Mouse (Mus musculus) cerebellum, adult 9-11 months (tissue): ENCODE results near the gene Hif3a.
"Not testable (repeated sequence)": the region's sequence is repeated elsewhere in the genome, so short reads cannot be mapped to it uniquely, and the experiment has no call there.

Experiments used
- DNase-seq: peaks from one replicate; pipeline ENCODE4 v3.0.0; 2022

Hif3a gene

GRCm38 (mm10) chr7:17062389-17062788 lies at the start of gene Hif3a:
TSS of gene Hif3a (minus strand) at chr7:17062427.
- no peak for DNase-seq

GRCm38 (mm10) chr7:17101631-17102030 lies 39.4 kb upstream of the Hif3a start:
- DNase-seq = not testable (repeated sequence)

DNA sequence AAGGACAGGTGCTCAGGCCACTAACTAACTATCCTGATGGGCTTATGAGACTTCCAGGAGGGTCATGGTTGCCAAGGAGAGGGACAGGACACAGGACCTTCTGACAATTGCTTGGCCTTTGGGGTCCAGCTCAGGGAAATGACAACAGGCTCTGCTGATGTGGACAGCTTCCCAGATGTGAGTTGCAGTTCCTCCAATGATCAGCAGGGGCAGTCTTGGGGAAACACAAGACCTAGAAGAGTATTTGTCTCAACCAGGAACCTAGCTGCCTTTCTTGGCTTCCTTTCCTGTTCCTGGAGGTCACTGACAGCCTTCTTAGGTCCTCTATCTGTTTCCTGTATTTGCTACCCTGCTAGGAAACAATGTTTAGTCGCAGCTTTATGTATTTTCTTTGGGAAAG lies 29.1 kb upstream of the Hif3a start:
- DNase-seq = peak; percentile 31

DNA sequence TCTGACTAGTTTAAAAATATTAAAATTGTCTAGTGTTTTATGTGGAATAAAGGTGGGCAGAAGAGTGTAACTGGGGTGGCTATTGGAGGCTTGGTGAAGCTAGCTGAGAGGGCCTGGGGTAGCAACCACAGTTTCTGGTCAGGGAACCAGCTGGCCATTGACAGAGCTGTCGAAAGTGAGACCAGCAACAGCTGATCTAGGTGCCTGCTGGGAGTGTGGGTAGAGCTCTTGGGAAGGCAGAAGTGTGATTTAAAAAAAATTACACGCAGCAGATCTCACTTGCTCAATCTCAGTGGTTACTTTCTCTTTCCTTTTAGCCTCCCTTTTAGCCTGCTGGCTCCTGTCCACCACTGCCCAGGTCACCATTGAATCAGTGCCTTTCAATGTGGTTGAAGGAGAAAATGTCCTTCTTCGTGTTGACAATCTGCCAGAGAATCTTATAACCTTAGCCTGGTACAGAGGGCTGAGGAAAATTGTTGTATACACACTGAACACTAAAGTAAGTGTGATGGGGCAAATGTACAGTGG lies 27.9 kb upstream of the Hif3a start:
- peak; percentile 67 for DNase-seq

- peak; percentile 12 for DNase-seq
These were observed 25.5 kb upstream of the Hif3a start for GRCm38 (mm10) chr7:17087731-17088130.

DNA sequence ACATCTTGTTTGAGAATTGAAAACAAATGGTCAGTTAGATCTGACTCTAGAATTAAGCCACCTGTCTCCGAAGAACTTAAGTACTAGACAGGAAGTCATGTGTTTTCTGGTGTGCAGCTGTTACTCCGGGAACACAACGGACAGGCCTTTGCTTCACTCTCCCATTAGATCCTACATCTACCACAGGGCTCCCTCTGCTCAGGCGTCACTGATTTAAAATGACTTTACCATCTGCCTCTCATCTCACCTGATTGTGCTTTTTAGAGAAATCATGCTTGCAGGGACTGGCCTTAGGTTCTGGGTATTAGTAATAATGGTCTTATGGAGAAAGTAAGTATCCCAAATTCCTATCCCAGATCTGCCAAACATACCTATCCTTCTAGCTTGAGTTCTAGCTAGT lies 20.5 kb upstream of the Hif3a start:
- peak; percentile 77 for DNase-seq

- peak; percentile 92 for DNase-seq
These were observed 15.9 kb upstream of the Hif3a start for GRCm38 (mm10) chr7:17078076-17078654.

GRCm38 (mm10) chr7:17076542-17076941 lies 14.3 kb upstream of the Hif3a start:
- peak; percentile 77 for DNase-seq

GRCm38 (mm10) chr7:17073904-17074615 lies 11.8 kb upstream of the Hif3a start, which contains the start of gene Psg16:
TSS of gene Psg16 (plus strand) at chr7:17074040.
- DNase-seq = peak; percentile 94

DNA sequence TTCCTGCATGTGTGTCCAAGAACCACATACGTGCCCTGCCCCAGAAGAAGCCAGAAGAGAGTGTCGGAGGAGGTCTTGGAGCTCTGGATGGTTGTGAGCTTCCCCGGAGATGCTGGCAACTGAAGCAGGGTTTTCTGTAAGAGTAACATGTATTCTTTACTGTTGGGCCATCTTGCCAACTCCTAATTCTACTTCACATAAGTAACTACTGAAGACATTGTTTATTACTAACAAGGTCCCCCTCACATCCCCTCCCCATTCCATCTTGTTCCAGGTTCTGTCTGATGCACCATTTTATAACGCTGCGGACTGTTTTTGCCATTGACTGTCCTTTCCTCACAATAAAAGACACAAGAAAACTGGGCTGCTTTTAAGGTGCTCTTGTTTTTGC lies 11.3 kb upstream of the Hif3a start:
- peak; percentile 63 for DNase-seq

GRCm38 (mm10) chr7:17067651-17068050 lies 5.4 kb upstream of the Hif3a start:
- DNase-seq = not testable (repeated sequence)

GRCm38 (mm10) chr7:17067000-17067399 lies 4.8 kb upstream of the Hif3a start:
- DNase-seq = no peak

- peak; percentile 80 for DNase-seq
These were observed 4.2 kb upstream of the Hif3a start for GRCm38 (mm10) chr7:17066412-17066811.

- peak; percentile 16 for DNase-seq
These were observed 3.4 kb upstream of the Hif3a start for GRCm38 (mm10) chr7:17065620-17066019.

DNA sequence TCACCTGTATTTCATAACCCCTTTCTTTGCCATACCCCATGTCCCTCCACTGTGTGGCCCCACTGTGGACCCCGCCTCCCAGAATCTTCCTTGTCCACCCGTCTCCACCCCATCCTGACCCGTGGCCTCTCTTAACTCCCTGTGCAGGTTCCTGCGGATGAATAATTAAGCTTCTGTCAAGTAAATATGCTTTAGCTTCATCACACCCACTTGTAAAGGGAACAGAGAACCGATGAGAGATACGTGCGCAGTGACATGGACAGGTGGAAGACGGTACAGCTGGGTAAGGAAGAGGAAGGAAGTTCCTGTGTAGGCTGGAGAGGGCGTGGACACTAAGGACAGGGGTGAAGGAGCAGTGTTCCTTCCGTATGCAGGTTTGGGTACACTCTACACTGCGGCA lies 618 bp upstream of the Hif3a start:
- no peak for DNase-seq

- peak; percentile 71 for DNase-seq
These were observed 1.2 kb downstream of the Hif3a start for GRCm38 (mm10) chr7:17060782-17061605.

- DNase-seq = peak; percentile 88
These were observed 2.0 kb downstream of the Hif3a start for GRCm38 (mm10) chr7:17060031-17060781.

DNA sequence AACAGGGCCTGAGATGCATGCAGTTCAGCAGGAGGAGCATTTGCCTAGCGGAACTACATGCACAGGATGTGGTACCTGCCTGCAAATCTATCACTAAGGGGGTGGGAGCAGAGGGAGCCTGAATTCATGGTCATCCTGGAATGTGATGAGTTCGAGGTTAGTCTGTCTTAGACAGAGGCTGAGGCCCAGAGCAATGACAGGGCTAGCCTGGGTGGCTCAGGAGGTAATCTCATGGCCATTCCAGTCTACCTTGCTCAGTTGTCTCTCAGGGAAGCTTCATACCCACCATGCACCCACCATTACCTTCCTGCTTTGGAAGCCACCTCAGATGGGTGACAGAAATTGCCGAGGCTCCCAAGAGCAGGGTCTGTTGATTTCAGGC lies 2.8 kb downstream of the Hif3a start:
- DNase-seq = no peak

GRCm38 (mm10) chr7:17058816-17059462 lies 3.3 kb downstream of the Hif3a start:
- no peak for DNase-seq

DNA sequence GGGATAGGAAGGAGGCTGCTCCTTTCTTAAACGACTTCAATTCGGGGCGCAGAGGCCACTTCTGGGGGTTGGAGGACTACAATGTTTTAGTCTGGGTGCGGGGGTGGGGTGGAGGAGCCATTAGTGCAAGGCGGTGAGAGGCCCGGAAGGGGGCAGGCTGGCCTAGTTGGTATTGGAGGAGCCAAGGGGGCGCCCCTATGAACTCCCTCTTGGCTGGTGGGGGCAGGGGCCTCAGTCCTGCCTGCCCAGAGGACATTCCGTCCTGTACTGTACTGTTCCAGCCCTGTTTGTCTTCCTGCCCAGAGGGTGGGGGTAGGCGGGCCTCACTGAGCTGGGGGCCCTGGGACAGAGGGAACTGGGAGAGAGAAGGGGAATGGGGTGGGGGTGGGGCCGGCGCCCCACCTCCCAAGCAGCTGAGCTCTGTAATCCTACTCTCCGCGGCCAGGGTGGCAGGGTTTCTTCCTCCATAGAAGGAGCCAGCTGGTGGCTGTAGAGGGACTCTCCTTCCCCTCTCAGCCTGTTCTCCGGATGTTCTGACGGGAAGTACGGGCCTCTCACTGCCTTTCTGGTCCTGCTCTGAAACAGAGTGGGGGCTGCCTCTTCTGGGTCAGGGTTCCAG lies 4.0 kb downstream of the Hif3a start:
- DNase-seq = peak; percentile 77

GRCm38 (mm10) chr7:17056601-17057523 lies 5.4 kb downstream of the Hif3a start:
- no peak for DNase-seq
